Mouse (Mus musculus) brain, embryonic 18.5 days (tissue): ENCODE results near the gene Cd8a.
"Not testable (repeated sequence)": the region's sequence is repeated elsewhere in the genome, so short reads cannot be mapped to it uniquely, and the experiment has no call there.

Experiments used
- DNase-seq: peaks from one replicate; pipeline ENCODE4 v3.0.0-alpha.2; 2012; ENCODE audit warnings: low read depth, low spot score

Gene Cd8a

DNA sequence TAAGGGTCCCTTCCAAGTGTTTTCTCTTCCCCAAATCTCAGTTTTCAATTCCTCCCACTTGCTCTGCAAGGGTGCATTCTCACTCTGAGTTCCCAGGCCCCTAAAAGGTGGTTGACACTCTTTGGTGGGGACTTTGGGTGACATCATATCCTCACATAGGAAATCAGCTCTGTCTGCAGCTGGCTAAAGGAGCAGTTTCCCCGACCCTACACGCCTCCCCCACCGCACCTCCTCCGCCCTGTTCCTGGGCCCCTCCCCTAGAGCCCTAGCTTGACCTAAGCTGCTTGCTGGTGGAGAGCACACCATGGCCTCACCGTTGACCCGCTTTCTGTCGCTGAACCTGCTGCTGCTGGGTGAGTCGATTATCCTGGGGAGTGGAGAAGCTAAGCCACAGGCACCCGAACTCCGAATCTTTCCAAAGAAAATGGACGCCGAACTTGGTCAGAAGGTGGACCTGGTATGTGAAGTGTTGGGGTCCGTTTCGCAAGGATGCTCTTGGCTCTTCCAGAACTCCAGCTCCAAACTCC lies at the start of gene Cd8a:
TSS of gene Cd8a (plus strand) at position 179 of the 527 bp plus-strand sequence.
- DNase-seq = no peak

DNA sequence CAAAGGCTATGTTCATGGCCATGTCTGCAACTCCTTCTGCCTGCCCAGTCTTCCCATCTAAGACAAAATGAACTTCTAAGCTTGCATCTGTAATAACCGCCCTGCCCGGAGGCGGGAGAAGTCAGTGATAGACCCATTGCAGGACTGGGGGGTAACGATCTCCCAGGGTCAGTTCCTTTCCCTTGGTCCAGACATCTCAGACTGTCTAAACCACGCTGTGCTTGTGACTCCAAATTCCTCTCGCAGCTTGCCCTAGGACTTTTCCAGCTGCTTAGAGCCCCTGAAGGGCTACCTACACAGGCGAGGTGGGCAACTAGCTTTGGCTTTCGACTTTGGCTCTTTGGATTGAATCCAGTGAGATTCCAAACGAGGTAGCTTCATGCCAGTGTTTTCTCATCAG lies 48.4 kb upstream of the Cd8a start:
- DNase-seq = no peak

DNA sequence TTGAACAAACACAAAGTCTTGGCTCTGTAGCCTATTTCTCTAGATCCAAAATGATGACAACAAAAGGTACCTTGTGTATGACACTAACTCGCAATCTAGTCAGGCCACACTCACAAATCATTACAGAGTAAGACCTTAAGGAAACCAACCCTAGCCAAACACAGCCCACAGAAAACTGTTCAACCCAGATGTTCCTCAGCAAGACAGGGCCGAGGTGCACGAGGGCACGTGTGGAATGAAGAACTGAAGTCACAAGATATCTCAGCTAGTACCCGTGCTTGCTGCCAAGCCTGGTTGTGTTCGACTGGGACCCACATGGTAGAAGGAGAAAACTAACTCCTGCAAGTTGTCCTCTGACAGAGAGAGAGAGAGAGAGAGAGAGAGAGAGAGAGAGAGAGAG lies 43.3 kb upstream of the Cd8a start:
- DNase-seq = no peak

DNA sequence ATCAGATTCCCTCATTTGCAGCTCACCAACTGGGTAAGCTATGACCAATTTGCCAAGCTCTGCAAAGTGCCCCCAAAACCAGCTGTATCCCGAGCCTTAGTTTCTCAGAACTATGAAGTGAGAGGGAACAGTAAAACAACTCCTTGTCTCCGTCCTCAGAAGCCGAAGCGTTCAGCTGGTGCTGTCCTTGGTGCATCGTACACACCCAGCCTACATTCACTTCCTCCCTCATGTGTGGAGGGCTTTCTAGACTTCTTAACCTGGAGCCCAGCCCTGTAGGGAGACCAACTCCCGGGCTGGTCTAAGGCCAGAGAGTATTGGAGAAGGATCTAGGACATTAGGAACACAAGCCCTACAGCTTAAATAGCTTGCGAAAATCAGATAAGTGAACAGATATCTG lies 42.7 kb upstream of the Cd8a start:
- DNase-seq = no peak

DNA sequence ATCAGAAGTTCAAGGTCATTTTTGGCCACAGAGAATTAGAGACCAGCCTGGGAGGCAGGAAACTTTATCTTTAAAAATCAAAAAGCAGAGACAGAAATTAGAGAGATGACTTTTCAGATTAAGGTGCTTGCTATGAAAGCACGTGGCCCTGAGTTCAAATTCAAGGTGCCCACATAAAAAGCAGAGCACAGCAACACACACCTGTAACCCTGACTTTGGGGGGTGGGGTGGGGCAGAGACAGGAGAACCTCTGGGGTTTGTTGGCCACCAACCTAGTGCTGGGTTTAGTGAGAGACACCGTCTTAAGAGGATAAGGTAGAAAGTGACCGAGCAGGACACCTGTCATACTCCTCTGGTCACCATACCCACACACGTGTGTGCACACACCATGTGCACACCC lies 41.7 kb upstream of the Cd8a start:
- not testable (repeated sequence) for DNase-seq

DNA sequence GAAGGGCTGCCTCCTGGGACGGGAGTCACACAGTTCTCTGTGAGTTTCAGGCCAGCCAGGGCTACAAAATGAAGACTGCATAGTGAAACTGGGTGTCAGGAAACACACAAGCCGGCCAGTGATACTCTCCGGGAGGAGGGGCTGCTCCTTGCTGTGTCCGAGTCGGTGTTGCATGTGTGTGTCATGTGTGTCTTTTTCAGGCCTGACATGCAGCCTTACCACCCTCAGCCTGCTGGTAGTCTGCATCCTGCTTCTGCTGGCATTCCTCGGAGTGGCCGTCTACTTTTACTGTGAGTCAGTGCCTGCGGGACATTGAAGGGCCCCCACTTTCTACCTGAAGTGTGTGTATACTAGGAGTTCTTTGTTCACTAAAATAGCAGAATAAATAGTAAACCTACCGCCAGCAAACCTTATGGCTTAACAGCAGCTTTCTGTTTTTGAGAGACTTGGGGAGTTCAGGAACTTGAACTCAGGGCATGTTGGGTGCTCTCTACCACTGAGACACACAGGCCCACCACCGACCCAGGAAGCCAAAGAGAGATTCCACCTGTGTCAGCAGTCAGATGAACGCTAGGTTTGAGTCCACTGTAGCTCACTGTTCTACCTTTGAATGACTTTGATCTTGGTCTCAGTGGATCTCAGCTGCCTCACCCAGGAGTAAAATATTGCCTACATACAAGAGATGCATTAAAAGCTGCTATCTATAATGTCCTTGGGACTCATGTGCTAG lies 40.8 kb upstream of the Cd8a start:
- DNase-seq = no peak

DNA sequence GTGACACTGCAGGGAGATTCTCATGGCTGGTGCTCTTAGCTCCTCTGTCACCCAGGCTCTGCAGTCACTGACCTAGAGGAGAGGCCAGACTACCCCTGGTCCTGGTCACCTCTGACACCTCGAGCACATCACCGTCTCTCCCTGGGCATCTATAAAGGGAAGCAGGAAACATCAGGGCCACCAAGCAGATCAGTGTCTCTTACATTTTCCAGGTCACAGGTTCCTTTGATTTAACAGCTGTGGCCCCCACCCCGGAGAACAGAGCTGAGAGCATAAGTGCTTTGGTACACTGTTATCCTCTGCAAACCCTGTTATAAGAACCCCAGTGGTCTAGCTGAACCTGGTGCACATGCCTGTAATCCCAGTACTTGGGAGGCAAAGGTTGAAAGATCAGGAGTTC lies 40.2 kb upstream of the Cd8a start:
- DNase-seq = no peak

DNA sequence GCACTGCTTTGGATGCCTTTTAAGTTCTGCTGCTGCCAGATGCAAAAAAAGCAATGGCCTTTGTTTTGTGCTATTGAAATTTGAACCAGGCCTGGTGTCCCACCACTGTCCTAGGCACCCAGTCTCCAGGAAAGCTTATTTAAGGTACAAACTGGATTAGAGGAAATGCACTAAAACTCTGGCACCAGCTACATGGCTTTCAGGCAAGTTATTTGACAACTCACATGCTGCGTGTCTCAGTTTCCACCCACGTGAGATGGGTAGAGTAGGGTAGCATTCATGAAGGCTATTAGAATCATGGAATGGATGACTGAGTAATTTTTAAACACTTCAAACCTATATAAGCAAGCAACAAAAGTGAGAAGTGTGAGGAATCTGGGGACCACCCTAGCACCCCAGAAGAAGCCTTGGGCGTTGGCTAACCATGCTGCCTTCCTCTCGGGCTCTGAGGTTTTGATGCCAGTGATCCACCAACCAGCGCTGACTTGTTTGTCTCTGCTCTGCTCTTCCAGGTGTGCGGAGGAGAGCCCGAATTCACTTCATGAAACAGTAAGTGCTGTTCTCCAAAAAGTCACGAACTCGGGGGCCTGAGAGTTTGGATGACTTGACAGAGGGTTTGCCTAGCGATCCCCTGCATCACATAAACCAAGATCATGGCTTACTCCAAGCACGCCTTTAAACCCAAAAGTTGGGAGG lies 39.5 kb upstream of the Cd8a start:
- DNase-seq = no peak

DNA sequence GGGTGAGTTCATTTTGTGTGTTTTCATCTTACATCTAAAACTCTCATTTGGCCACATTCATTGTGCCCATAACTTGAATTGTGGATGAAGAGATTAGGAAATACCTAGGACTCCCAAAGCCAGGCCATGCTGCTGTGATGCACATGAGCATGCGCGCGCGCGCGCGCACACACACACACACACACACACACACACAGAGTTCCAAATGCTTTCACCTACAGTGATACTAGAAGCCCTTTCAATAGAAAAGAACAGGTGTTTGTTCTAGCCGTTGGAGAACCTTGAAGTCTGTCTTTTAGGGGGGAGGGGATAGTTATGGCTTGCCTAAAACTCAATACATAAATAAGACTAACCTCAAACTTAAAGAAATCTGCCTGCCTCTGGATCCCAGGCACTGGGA lies 35.6 kb upstream of the Cd8a start:
- no peak for DNase-seq

DNA sequence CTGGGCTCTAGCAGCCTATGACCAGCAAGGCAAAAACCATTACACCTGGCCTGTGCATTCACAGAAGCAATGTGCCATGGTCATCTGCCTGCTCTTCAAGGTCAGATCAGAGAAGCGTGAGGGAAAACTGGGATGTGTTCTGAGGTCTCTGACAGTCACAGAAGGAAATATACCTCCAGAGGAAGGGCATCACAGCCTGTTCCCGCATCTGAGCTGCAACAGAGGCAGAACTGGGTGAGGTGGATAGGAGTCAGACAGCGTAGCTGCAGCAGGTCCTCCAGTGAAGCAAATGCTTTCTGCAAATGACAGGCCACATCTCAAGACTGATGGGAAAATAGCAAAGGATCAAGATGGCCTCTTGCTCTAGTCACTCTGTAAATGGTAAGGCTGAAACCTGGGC lies 34.3 kb upstream of the Cd8a start:
- DNase-seq = no peak

DNA sequence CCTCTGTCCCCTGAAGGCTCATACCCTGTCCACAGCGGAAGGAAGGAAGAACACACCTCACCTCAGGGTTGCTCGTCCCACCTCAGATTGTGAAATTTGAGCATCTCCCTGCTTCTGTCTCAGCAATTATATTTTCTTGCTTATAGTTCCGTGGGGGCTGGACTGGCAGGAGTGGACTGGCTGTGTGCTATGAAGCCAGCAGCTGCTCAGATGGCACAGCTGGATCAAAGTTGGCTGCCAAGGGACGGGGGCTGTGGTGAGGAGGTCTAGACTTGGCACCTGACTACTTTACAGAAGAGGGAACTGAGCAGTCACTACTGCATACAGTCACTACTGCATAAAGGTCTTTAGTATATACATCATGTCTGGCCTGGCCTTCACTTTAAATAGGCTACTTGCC lies 33.9 kb upstream of the Cd8a start:
- no peak for DNase-seq

DNA sequence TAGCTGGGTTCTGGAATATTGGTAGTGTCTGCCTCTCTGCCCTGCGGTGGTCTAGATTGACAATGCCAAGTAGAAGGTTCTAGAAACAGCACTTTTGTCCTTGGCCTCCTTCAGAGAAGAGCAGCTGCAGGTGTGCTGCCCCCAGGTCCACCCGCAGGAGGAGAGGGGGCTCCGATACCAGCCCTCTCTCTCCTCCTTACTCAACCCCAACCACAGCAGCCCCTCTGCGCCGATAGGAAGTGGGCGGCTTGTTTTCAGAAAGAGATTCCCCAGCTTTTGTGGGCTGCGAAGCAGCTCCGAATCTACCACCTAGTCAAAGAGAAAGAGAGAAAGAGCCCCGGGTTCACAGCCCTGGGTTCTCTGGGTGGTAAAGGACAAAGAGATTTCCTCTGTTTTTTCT lies 32.0 kb upstream of the Cd8a start:
- DNase-seq = no peak

DNA sequence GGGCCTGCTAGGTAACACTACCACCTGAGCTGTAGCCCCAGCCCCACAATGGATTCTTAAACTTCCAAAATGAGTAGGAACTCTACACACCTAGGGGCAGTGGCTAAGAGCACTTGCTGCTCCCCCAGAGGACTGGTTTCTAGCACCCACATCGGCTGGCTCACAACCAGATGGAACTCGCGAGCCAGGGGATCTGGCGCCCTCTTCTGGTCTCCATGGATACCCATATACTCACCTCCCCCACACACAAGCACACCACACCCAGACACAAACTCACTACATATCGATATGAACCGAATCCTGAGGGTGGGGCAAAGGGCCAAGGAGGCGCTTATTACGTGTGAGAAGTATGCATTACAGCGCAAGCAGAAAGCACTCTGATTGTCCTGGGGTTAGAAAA lies 25.2 kb upstream of the Cd8a start:
- no peak for DNase-seq

DNA sequence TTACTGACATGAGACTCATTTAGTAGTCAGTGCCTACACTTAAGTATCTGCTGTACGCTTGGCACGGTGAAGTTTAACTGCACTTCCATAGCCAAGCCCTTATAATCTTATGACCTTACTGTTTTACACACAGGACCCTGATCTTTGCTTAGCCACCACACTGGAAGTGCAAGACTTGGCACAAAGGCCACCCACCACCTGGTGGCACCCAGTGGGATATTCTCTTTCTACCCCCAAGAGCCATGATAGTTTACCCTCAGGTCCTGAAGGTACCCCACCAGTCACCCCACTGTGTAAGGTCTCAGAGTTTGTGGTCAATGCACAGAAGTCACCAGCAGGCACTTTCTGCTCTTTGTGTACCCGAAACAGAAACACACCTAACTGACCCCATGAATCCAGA lies 22.0 kb upstream of the Cd8a start:
- no peak for DNase-seq

DNA sequence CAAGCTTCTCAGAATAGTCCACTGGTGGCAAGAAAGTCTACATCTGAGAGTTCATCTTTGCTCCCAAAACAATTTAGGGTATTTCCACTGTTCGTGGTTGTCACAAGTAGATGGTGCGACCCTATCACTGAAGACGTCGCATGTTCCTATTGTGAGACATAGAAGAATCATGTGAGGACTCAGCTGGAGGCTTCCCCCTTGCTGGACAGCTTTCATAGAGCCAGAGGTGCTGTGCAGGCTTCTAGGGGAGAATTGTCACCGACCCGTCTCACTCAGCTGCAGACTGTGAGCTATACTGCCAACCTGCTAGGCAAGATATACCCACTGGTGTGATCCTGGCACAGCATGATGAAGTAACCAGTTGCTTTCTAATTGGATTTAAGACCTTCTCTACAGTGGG lies 21.0 kb upstream of the Cd8a start:
- no peak for DNase-seq

DNA sequence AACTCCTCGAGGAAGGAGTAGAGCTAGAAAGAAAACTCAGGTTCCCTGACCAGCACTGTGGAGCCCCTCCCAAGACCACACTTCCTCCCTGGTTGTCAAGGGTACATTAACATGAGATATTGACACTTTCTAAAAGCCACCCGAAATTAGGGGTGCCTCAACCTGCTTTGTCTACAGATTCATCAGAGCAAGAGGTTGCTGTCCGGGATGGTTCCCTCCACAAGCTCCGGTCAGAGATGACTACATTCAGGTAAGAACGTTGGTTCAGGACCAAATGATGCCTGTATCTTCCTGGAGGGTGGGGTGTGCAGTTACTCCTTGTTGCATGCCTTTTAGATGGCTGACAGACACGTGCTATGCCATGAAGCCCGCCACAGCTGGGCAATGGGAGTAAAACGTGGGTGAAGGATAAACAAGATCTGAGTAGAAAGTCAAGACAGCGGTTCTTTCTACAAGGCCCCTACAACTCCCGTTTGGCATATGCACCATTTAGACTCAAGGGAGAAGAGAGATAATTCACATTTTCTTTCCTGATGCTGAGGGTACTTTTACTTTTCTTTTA lies 20.3 kb upstream of the Cd8a start:
- DNase-seq = no peak

DNA sequence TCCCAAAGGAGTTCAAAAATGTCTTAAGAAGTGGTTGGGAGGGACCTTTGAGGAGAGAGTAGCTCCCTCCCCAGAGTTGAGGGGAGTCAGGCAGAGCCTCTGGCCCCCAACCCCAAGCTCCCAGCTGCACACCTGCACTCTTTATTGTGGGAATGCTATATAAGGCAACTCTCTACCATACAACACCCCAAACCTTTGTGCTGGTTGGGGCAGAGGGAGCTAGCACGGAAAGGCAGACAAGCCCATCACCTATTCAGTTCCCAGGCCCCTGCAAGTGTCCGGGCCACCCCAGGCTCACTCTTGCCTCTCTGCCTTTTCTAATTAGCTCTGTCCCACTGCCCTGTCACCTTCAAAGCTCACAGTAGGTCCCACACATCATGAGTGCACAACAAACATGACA lies 19.5 kb upstream of the Cd8a start:
- DNase-seq = no peak

DNA sequence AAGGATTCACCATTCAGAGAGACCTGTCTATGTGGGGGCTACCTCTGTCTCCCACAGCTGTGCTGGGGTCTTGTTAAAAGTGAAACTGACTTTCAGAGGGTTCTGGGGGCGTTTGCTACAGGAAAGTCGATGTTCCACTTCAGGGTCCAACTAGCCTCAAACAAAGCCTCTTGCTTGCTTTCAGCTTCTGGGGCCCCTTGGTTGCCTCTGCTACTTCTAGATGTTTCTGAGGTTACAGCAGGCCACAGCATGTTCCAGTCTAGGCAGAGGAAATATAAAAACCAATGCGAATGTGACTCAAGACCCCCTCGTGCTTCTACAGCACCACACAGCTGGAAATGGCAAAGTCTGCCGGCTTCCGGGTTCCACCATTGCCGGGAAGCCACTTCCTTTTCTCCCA lies 15.7 kb upstream of the Cd8a start:
- DNase-seq = no peak

DNA sequence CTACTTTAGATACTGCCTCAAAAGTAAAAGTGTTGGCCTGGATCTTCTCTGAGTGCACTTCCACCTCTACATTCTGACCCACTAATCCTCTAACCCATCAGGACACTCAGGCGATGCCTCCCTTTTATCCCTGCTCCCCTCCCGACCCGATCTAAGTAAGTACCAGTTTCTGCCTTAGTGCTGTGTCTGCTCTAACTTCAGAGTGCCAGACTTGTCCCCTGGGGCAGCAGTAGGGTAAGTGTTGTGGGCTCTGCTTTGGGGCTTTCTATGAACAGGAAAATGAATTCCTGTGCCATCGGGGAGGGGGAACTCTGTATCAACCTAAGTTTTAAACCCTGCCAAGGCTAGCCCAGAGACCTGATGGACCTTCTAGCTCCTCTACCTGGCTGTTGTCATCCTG lies 13.0 kb upstream of the Cd8a start:
- DNase-seq = no peak

DNA sequence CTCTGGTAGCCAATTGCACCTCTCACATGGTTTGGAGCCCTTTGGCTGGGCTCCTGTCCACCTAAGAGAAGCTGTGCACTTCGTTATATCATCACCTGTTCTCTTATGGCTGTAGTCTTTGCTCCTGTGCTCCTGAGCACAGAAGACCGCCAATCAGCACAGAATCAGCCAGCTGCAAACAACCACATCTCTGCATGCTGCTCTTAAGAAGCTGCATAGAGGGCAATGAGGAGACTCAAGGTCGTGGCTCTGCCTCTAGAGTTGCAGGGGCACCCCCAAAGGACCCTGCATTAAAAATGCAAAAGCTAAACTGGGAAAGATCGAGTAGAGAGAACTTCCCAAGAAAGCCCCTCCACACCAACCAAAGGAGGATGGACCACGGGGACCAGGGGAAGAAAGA lies 12.5 kb upstream of the Cd8a start:
- DNase-seq = no peak

DNA sequence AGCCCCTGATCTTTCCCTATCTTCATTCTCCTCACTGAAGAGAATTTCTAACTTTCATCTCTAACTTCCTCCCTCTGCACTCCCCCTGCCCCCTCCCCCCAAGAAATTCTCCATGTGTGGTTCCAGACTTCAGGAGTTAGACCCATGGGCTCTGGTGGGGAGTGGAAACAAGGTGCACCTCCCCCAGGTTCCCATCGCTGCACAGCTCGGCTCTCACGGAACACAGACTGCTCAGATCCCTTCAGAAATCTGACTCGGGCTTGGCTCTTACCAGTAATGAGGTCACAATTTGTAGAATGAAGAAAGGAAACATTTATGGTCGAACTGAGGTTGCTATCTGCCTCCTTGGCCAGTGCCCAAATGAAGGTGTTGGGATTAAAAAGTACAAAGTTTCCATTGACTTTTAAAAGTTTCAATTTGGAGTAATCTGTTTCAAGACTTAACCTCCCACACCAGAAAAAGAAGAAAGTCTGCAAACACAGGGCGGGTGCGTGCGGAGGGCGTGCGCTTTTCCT lies 12.0 kb upstream of the Cd8a start:
- DNase-seq = no peak

DNA sequence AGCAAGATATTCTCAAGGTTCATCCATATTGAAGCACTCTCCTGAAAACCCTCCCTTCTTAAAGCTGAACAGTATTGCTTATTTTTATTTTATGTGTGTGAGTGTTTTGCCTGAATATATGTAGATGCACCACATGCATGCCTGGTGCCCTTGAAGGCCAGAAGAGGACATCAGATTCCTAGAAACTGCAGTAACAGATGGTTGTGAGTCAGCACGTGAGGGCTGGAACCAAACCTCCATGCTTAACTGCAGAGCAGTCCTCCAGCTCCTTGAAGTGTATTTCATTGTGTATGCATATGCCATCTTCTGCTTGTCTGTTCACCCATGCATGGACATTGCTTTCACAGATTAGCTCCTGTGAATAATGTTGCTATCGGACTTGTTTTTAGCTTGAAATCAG lies 9.2 kb upstream of the Cd8a start:
- DNase-seq = no peak

DNA sequence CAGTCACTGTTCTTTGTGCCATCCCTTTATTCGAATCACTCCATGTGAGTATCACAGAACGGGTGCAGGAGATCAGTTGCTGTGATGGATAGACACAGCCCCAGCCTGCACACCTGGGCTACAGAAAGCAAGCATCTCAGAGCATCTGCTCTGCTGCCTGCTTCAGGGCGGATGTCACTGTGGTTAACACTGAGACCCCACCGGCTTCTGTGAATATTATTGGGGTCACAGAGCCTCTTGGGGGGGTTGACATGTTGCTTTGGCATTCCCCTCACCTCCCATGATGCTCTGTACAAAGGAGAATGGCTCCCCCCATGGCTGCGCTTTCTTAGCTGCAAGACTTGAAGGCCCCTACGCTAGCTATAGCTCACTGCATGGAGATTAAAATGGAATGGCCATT lies 3.8 kb upstream of the Cd8a start:
- DNase-seq = no peak
